Mouse (Mus musculus): ENCODE results near the gene Gm5105.

The Gm5105 gene

GRCm38 (mm10) chr3:138066348-138066856 is 786 bp downstream of the Gm5105 start:
- DNase-seq: no peak

GRCm38 (mm10) chr3:138065930-138066329 is 1.3 kb downstream of the Gm5105 start:
- no peak for DNase-seq

- no peak for DNase-seq
These were observed 2.2 kb downstream of the Gm5105 start, which contains the start of gene 1110002E22Rik for GRCm38 (mm10) chr3:138064732-138065645. Gene 1110002E22Rik (plus strand): TSS chr3:138065052.

- no peak for DNase-seq
These were observed 3.4 kb downstream of the Gm5105 start for GRCm38 (mm10) chr3:138063731-138064329.

- DNase-seq: no peak
These were observed 4.5 kb downstream of the Gm5105 start for GRCm38 (mm10) chr3:138062673-138063072.

GRCm38 (mm10) chr3:138061205-138061911 is 5.8 kb downstream of the Gm5105 start:
- DNase-seq: no peak

GRCm38 (mm10) chr3:138060429-138060828 is 6.8 kb downstream of the Gm5105 start:
- no peak for DNase-seq

- DNase-seq: no peak
These were observed 9.0 kb downstream of the Gm5105 start for GRCm38 (mm10) chr3:138058226-138058625.

- no peak for DNase-seq
These were observed 10.2 kb downstream of the Gm5105 start for GRCm38 (mm10) chr3:138056976-138057375.

- DNase-seq: no peak
These were observed 13.2 kb downstream of the Gm5105 start for GRCm38 (mm10) chr3:138053969-138054368.

GRCm38 (mm10) chr3:138051431-138051830 is 15.8 kb downstream of the Gm5105 start:
- DNase-seq: no peak

GRCm38 (mm10) chr3:138050772-138051171 is 16.4 kb downstream of the Gm5105 start:
- no peak for DNase-seq

- no peak for DNase-seq
These were observed 17.6 kb downstream of the Gm5105 start for GRCm38 (mm10) chr3:138049555-138049954.

GRCm38 (mm10) chr3:138043316-138043715 is 23.9 kb downstream of the Gm5105 start:
- DNase-seq: no peak

GRCm38 (mm10) chr3:138041591-138042301 is 25.4 kb downstream of the Gm5105 start:
- no peak for DNase-seq

GRCm38 (mm10) chr3:138040938-138041337 is 26.2 kb downstream of the Gm5105 start:
- no peak for DNase-seq

- no peak for DNase-seq
These were observed 33.2 kb downstream of the Gm5105 start for GRCm38 (mm10) chr3:138033986-138034385.

GRCm38 (mm10) chr3:138030563-138030962 is 36.6 kb downstream of the Gm5105 start:
- DNase-seq: no peak

- no peak for DNase-seq
These were observed 37.8 kb downstream of the Gm5105 start for GRCm38 (mm10) chr3:138029351-138029750.

GRCm38 (mm10) chr3:138027575-138028362 is 39.4 kb downstream of the Gm5105 start:
- no peak for DNase-seq

GRCm38 (mm10) chr3:138026286-138026685 is 40.9 kb downstream of the Gm5105 start:
- no peak for DNase-seq

- DNase-seq: no peak
These were observed 44.5 kb downstream of the Gm5105 start for GRCm38 (mm10) chr3:138022651-138023050.
